ENCODE assay signal across 15 mouse cellular contexts in the genomic region with DNA sequence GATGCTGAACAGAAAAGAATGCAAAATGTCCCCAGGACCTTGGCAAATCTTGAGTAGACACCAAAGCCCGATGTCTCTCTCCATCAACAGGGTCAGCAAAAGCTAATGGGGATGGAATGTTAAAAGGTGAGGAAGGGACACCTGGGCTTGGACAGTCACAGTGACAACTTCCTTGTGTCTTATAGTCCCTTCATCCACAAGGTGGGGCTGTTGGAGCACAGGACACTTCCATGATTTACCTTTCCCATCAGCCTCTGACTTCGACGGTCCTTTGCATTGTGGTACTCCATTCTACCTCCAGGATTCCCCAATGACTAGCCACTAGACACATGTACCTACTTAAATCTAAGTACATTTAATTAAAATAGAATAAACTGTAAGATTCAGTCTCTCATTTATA. TPM values are rescaled to one million over a fixed set of nuclear protein-coding genes. Genes with fewer than 3 reads are reported as not detected.
DNase-seq lines count a peak whose midpoint lies in the region; ATAC-seq and TF ChIP-seq lines count a peak whose summit lies in the region.
"Had no signal": no experiment of that assay in that cellular context is flagged by ENCODE, and none has a peak within 500 bp of the region (broad histone marks: within the 10 kb centered on the region; RNA-seq: fewer than 3 reads in every experiment).

No protein-coding gene starts in this region.

- peak; percentile 26 for DNase-seq in adrenal gland, postnatal 10 days
- DNase-seq in adrenal gland, adult 2 months: no peak
- DNase-seq in kidney, postnatal 0 days (ENCODE audit: low spot score): no peak
- no peak for DNase-seq in CH12.LX (ENCODE audit: extremely low read depth)
- DNase-seq in lung, embryonic 14.5 days: peak; percentile 34
- DNase-seq: gastrocnemius, postnatal 25 days; heart, postnatal 36 days; kidney, postnatal 14 days had no signal

- H3K4me2 ChIP-seq in kidney, postnatal 0 days (ENCODE audit: low read length): no peak overlapping the region
- no peak overlapping the region for H3K4me2 ChIP-seq in kidney, embryonic 14.5 days (replicated peaks; ENCODE audit: low read depth, low read length)
- no peak overlapping the region for H3K4me2 ChIP-seq in CH12.LX (ENCODE audit: insufficient read depth, low read depth, poor library complexity, severe bottlenecking)
- no peak overlapping the region for H3K4me2 ChIP-seq in lung, embryonic 14.5 days
- H3K4me2 ChIP-seq: neural tube, embryonic 15.5 days had no signal

- H3K27ac ChIP-seq in kidney, postnatal 0 days: no peak overlapping the region
- H3K27ac ChIP-seq in kidney, embryonic 14.5 days (ENCODE audit: low read depth, low read length): no peak overlapping the region
- H3K27ac ChIP-seq in CH12.LX (ENCODE audit: insufficient read depth, low read depth): no peak overlapping the region
- H3K27ac ChIP-seq in lung, embryonic 14.5 days (ENCODE audit: low read depth): no peak overlapping the region
- H3K27ac ChIP-seq: neural tube, embryonic 15.5 days had no signal

- 0 out of 2 replicates have a peak, but pooled peaks cover 6% of the 10 kb centered on the region for H3K36me3 ChIP-seq in kidney, postnatal 0 days (ENCODE audit: insufficient read depth, low read length)
- peaks cover 6% of the 10 kb centered on the region; the same call in 1 of the 2 replicates for H3K36me3 ChIP-seq in kidney, embryonic 14.5 days (ENCODE audit: control insufficient read depth, insufficient read depth, low read length)
- peaks cover 6 to 28% of the 10 kb centered on the region in 2 experiments for H3K36me3 ChIP-seq in CH12.LX (replicated peaks in 1 of 2; ENCODE audit: control insufficient read depth in 1 of 2, insufficient read depth in 1 of 2, low read length in 1 of 2)
- H3K36me3 ChIP-seq in lung, embryonic 14.5 days (ENCODE audit: insufficient read depth): no peaks in the 10 kb centered on the region

- TF ChIP-seq POLR2A in CH12.LX (IDR thresholded peaks at IDR 0.05; ENCODE audit: low read depth, low read length): no peak

- peak; percentile 47; the same call in 1 of the 2 replicates for TF ChIP-seq CTCF in kidney, postnatal 0 days (IDR thresholded peaks at IDR 0.05; ENCODE audit: low read depth)
- TF ChIP-seq CTCF in CH12.LX (conservative IDR thresholded peaks at IDR 0.05 in 1 of 2, IDR thresholded peaks at IDR 0.05 in 1 of 2; ENCODE audit: low read depth in 2 of 2, low read length in 2 of 2): peak in 1 of 2 experiments; percentile 50; a peak in 2 of 4 replicates
- peak; percentile 44 for TF ChIP-seq CTCF in lung, embryonic 14.5 days (IDR thresholded peaks at IDR 0.05; ENCODE audit: low read depth)

- peak; percentile 52 for TF ChIP-seq RAD21 in CH12.LX (IDR thresholded peaks at IDR 0.05; ENCODE audit: low read depth, low read length)

- H3K9me3 ChIP-seq in kidney, postnatal 0 days (replicated peaks; ENCODE audit: low read length): no peaks in the 10 kb centered on the region
- no peaks in the 10 kb centered on the region for H3K9me3 ChIP-seq in kidney, embryonic 14.5 days (ENCODE audit: control insufficient read depth, low read length)
- H3K9me3 ChIP-seq in CH12.LX (replicated peaks; ENCODE audit: low read length): no peaks in the 10 kb centered on the region
- no peaks in the 10 kb centered on the region for H3K9me3 ChIP-seq in lung, embryonic 14.5 days (ENCODE audit: low read depth, low read length)
- H3K9me3 ChIP-seq: megakaryocyte, embryonic 14.5 days; neural tube, embryonic 15.5 days had no signal

- in situ Hi-C loops in CH12.LX (cut with MboI; ENCODE audit: low pct_ligation_motif_present, low pct_unique_long_range_greater_than_20kb, low sequenced_read_pairs): no loop called here

- H3K4me1 ChIP-seq in kidney, postnatal 0 days (replicated peaks; ENCODE audit: insufficient read depth, low read length): no peaks in the 10 kb centered on the region
- H3K4me1 ChIP-seq in kidney, embryonic 14.5 days (ENCODE audit: control insufficient read depth, insufficient read depth, low read length): no peaks in the 10 kb centered on the region
- no peaks in the 10 kb centered on the region for H3K4me1 ChIP-seq in CH12.LX (ENCODE audit: control insufficient read depth in 1 of 2, insufficient read depth in 2 of 2)
- no peaks in the 10 kb centered on the region for H3K4me1 ChIP-seq in lung, embryonic 14.5 days (ENCODE audit: insufficient read depth)
- H3K4me1 ChIP-seq: megakaryocyte, embryonic 14.5 days; neural tube, embryonic 15.5 days had no signal

- TF ChIP-seq EP300 in CH12.LX (IDR thresholded peaks at IDR 0.05; ENCODE audit: low read length): no peak

- 64% methylated on average over 3 of the region's 3 CpGs for WGBS in kidney, postnatal 0 days
- 62% methylated on average over 3 of the region's 3 CpGs for WGBS in kidney, embryonic 14.5 days
- 42% methylated on average over 3 of the region's 3 CpGs for WGBS in lung, embryonic 14.5 days

- dilution Hi-C loops in CH12.LX (cut with MboI; ENCODE audit: extremely low pct_ligation_motif_present, extremely low pct_unique_long_range_greater_than_20kb, low sequenced_read_pairs): no loop called here

- no peak for ATAC-seq in kidney, postnatal 0 days (replicated peaks; ENCODE audit: low FRiP score, low read depth)
- no peak for ATAC-seq in kidney, embryonic 14.5 days (ENCODE audit: low FRiP score, low TSS enrichment)
- no peak for ATAC-seq in lung, embryonic 14.5 days (ENCODE audit: insufficient read depth)
- ATAC-seq in megakaryocyte progenitor cell, adult 5-6 weeks (replicated peaks; ENCODE audit: poor library complexity): no peak
- ATAC-seq in megakaryocyte, adult 5-6 weeks (ENCODE audit: poor library complexity, severe bottlenecking): no peak

- H3K79me2 ChIP-seq in CH12.LX (replicated peaks; ENCODE audit: control insufficient read depth, extremely low read depth, insufficient read depth, poor library complexity, severe bottlenecking): no peaks in the 10 kb centered on the region

- H3K9ac ChIP-seq in kidney, postnatal 0 days (ENCODE audit: low read depth, low read length): no peak overlapping the region
- H3K9ac ChIP-seq in kidney, embryonic 14.5 days (ENCODE audit: low read depth, low read length): no peak overlapping the region
- no peak overlapping the region for H3K9ac ChIP-seq in CH12.LX (ENCODE audit: insufficient read depth, low read depth)
- no peak overlapping the region for H3K9ac ChIP-seq in lung, embryonic 14.5 days
- H3K9ac ChIP-seq: neural tube, embryonic 15.5 days had no signal

- H3K4me3 ChIP-seq in kidney, postnatal 0 days (replicated peaks; ENCODE audit: low read depth, low read length): no peak overlapping the region
- no peak overlapping the region for H3K4me3 ChIP-seq in kidney, embryonic 14.5 days (ENCODE audit: low read length)
- no peak overlapping the region for H3K4me3 ChIP-seq in CH12.LX (replicated peaks in 1 of 3; ENCODE audit: low read depth in 2 of 3, low read length in 2 of 3, poor library complexity in 1 of 3)
- no peak overlapping the region for H3K4me3 ChIP-seq in lung, embryonic 14.5 days (ENCODE audit: low read depth, low read length)
- H3K4me3 ChIP-seq: megakaryocyte, embryonic 14.5 days; neural tube, embryonic 15.5 days had no signal

- H3K27me3 ChIP-seq in kidney, postnatal 0 days (ENCODE audit: insufficient read depth, low read length): no peaks in the 10 kb centered on the region
- H3K27me3 ChIP-seq in kidney, embryonic 14.5 days (ENCODE audit: control insufficient read depth, insufficient read depth, low read length): no peaks in the 10 kb centered on the region
- no peaks in the 10 kb centered on the region for H3K27me3 ChIP-seq in CH12.LX (replicated peaks)
- H3K27me3 ChIP-seq in lung, embryonic 14.5 days (ENCODE audit: insufficient read depth, low read length): no peaks in the 10 kb centered on the region
- H3K27me3 ChIP-seq: megakaryocyte, embryonic 14.5 days; neural tube, embryonic 15.5 days had no signal

RNA-seq across cellular contexts. Expression of a gene that starts 13.2 kb away (rescaled TPM):
- total RNA-seq in adrenal gland, postnatal 10 days (2021): not detected
- total RNA-seq in adrenal gland, adult 2 months (2021): not detected
- not detected in 2 replicates for polyA plus RNA-seq in adrenal gland, adult 2 months (2012; rRNA removed)
- polyA plus RNA-seq in kidney, postnatal 0 days (2015; fragmentation: Nextera tagmentation; extraction: Ambion mirVana): 0.09 TPM in 1 of 2 replicates, not detected in the other
- polyA plus RNA-seq in kidney, embryonic 14.5 days (2014; fragmentation: Nextera tagmentation; extraction: Ambion mirVana): not detected in 2 replicates
- total RNA-seq in CH12.LX (2012; rRNA removed): not detected in 2 replicates
- not detected in 2 replicates for total RNA-seq in CH12.LX (2014; rRNA removed)
- not detected in 2 replicates for polyA plus RNA-seq in CH12.LX (2012; ENCODE audit: insufficient read length, low read depth)
- polyA plus RNA-seq in lung, embryonic 14.5 days (2014; fragmentation: Nextera tagmentation; extraction: Ambion mirVana): 0.43 TPM in 1 of 2 replicates, not detected in the other
- not detected in 2 replicates for total RNA-seq in megakaryocyte progenitor cell, adult 5-6 weeks (2015)
- total RNA-seq in megakaryocyte progenitor cell, adult 5-6 weeks (2017): not detected in 2 replicates
- total RNA-seq in megakaryocyte, adult 5-6 weeks (2015): not detected in 2 replicates
- total RNA-seq in megakaryocyte, adult 5-6 weeks (2017): not detected in 2 replicates
- total RNA-seq: heart, postnatal 36 days; left cerebral cortex, postnatal 36 days had no signal
- polyA plus RNA-seq: small intestine, adult 2 months had no signal

RNA-seq across cellular contexts. Expression of a gene that starts 18.8 kb away (rescaled TPM):
- total RNA-seq in adrenal gland, postnatal 10 days (2021): 10 to 100 TPM; 10.7 to 11.8 TPM
- 1 to 10 TPM; 8.2 to 8.5 TPM for total RNA-seq in adrenal gland, adult 2 months (2021)
- polyA plus RNA-seq in adrenal gland, adult 2 months (2012; rRNA removed): 0.34 and 0.74 TPM in 2 replicates
- 20.2 and 21.5 TPM in 2 replicates for polyA plus RNA-seq in kidney, postnatal 0 days (2015; fragmentation: Nextera tagmentation; extraction: Ambion mirVana)
- polyA plus RNA-seq in kidney, embryonic 14.5 days (2014; fragmentation: Nextera tagmentation; extraction: Ambion mirVana): 10.2 and 12.0 TPM in 2 replicates
- total RNA-seq in CH12.LX (2012; rRNA removed) (2.2 and 2.4 TPM in 2 replicates), CH12.LX (2014; rRNA removed) (6.3 and 7.2 TPM in 2 replicates)
- polyA plus RNA-seq in CH12.LX (2012; ENCODE audit: insufficient read length, low read depth): 3.6 and 4.8 TPM in 2 replicates
- 9.7 and 9.8 TPM in 2 replicates for polyA plus RNA-seq in lung, embryonic 14.5 days (2014; fragmentation: Nextera tagmentation; extraction: Ambion mirVana)
- total RNA-seq in megakaryocyte progenitor cell, adult 5-6 weeks (2015): 5.6 and 6.0 TPM in 2 replicates
- 2.8 and 3.6 TPM in 2 replicates for total RNA-seq in megakaryocyte progenitor cell, adult 5-6 weeks (2017)
- total RNA-seq in megakaryocyte, adult 5-6 weeks (2015): 2.9 and 3.5 TPM in 2 replicates
- 1.8 and 2.9 TPM in 2 replicates for total RNA-seq in megakaryocyte, adult 5-6 weeks (2017)

RNA-seq across cellular contexts. Expression of a gene that starts 33.6 kb away (rescaled TPM):
- under 1 TPM in 1 of 2 experiments, not detected in 1; 0.73 TPM for total RNA-seq in adrenal gland, postnatal 10 days (2021)
- under 1 TPM in 1 of 2 experiments, not detected in 1; 0.52 TPM for total RNA-seq in adrenal gland, adult 2 months (2021)
- polyA plus RNA-seq in adrenal gland, adult 2 months (2012; rRNA removed): 4.0 and 5.4 TPM in 2 replicates
- polyA plus RNA-seq in kidney, postnatal 0 days (2015; fragmentation: Nextera tagmentation; extraction: Ambion mirVana): 0.50 and 0.75 TPM in 2 replicates
- 1.0 and 1.5 TPM in 2 replicates for polyA plus RNA-seq in kidney, embryonic 14.5 days (2014; fragmentation: Nextera tagmentation; extraction: Ambion mirVana)
- total RNA-seq in CH12.LX (2012; rRNA removed): not detected in 2 replicates
- total RNA-seq in CH12.LX (2014; rRNA removed): not detected in 2 replicates
- polyA plus RNA-seq in CH12.LX (2012; ENCODE audit: insufficient read length, low read depth): not detected in 2 replicates
- 0.74 and 1.2 TPM in 2 replicates for polyA plus RNA-seq in lung, embryonic 14.5 days (2014; fragmentation: Nextera tagmentation; extraction: Ambion mirVana)
- not detected in 2 replicates for total RNA-seq in megakaryocyte progenitor cell, adult 5-6 weeks (2015)
- total RNA-seq in megakaryocyte progenitor cell, adult 5-6 weeks (2017): not detected in 2 replicates
- not detected in 2 replicates for total RNA-seq in megakaryocyte, adult 5-6 weeks (2015)
- total RNA-seq in megakaryocyte, adult 5-6 weeks (2017): not detected in 2 replicates
- total RNA-seq: gastrocnemius, postnatal 25 days had no signal

RNA-seq across cellular contexts. Expression of a gene that starts 43.9 kb away (rescaled TPM):
- total RNA-seq in adrenal gland, postnatal 10 days (2021): 10 to 100 TPM; 28.0 to 35.6 TPM
- total RNA-seq in adrenal gland, adult 2 months (2021): 10 to 100 TPM; 19.8 to 20.5 TPM
- polyA plus RNA-seq in adrenal gland, adult 2 months (2012; rRNA removed): 17.4 and 17.6 TPM in 2 replicates
- polyA plus RNA-seq in kidney, postnatal 0 days (2015; fragmentation: Nextera tagmentation; extraction: Ambion mirVana): 14.4 and 16.4 TPM in 2 replicates
- 3.4 and 6.1 TPM in 2 replicates for polyA plus RNA-seq in kidney, embryonic 14.5 days (2014; fragmentation: Nextera tagmentation; extraction: Ambion mirVana)
- total RNA-seq in CH12.LX (2012; rRNA removed) (0.47 and 0.71 TPM in 2 replicates), CH12.LX (2014; rRNA removed) (1.2 TPM in 2 replicates)
- polyA plus RNA-seq in CH12.LX (2012; ENCODE audit: insufficient read length, low read depth): 1.0 and 1.2 TPM in 2 replicates
- polyA plus RNA-seq in lung, embryonic 14.5 days (2014; fragmentation: Nextera tagmentation; extraction: Ambion mirVana): 4.7 and 5.4 TPM in 2 replicates
- total RNA-seq in megakaryocyte progenitor cell, adult 5-6 weeks (2015): 0.05 and 0.15 TPM in 2 replicates
- total RNA-seq in megakaryocyte progenitor cell, adult 5-6 weeks (2017): 0.44 TPM in 1 of 2 replicates, not detected in the other
- total RNA-seq in megakaryocyte, adult 5-6 weeks (2015): 0.16 and 0.55 TPM in 2 replicates
- 0.18 and 0.45 TPM in 2 replicates for total RNA-seq in megakaryocyte, adult 5-6 weeks (2017)

Comparison
In these comparisons a context has a peak if more than half of its experiments do, and no peak if none do; other contexts are left out.
1. DNase-seq: peak in adrenal gland, postnatal 10 days (single experiment) and lung, embryonic 14.5 days (single experiment); none in adrenal gland, adult 2 months (single experiment), kidney, postnatal 0 days (single experiment) and CH12.LX (single experiment).